Mouse (Mus musculus) bone marrow, adult 2 months (tissue): ENCODE data around the gene Proser1.

ENCODE experiments used
- CTCF ChIP-seq: fragments of 200-500 bp; IDR thresholded peaks from 2 replicates; pipeline ENCODE4 v1.5.1; 2011; ENCODE audit warnings: low read length, control low read depth; ENCODE audit not compliant: control insufficient read depth, insufficient read depth
- POLR2A ChIP-seq: fragments of 200-500 bp; IDR thresholded peaks from 2 replicates; pipeline ENCODE4 v1.6.1; 2011; ENCODE audit warnings: low read depth, mild to moderate bottlenecking, control low read depth, low read length, borderline replicate concordance; ENCODE audit not compliant: control insufficient read depth

DNA sequence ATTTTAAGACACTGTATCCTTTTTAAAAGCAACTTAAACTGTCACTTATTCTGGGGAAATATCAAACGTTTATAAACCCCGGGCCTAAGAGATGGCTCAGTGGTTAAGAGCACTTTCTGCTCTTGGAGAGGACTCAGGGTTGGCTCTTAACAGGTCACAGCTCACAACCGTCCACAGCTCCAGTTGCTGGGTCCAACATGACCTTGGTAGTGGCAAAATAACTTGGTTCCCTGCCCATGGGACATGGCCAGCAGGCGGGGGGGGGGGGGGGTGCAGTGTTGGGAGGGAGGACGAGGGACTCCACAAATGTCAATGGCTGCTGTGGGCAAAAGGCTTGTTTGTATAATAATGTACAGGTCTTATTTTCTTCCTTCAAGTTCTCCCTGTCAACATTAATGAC, 3.9 kb downstream of the Proser1 start:
- TF ChIP-seq CTCF (no peak), POLR2A (no peak)
